Mouse (Mus musculus) liver, adult 2 months (tissue): ENCODE measurements around the gene Prmt9.

ENCODE experiments used
- CTCF ChIP-seq: fragments of 200-500 bp; IDR thresholded peaks from 2 replicates; pipeline ENCODE4 v1.5.1; 2011; ENCODE audit warnings: low read depth, low read length, control low read depth
- POLR2A ChIP-seq: fragments of 200-500 bp; IDR thresholded peaks from 2 replicates; pipeline ENCODE4 v1.6.1; 2011; ENCODE audit warnings: low read length, control low read depth; ENCODE audit not compliant: insufficient read depth; ENCODE audit errors: extremely low read depth

DNA sequence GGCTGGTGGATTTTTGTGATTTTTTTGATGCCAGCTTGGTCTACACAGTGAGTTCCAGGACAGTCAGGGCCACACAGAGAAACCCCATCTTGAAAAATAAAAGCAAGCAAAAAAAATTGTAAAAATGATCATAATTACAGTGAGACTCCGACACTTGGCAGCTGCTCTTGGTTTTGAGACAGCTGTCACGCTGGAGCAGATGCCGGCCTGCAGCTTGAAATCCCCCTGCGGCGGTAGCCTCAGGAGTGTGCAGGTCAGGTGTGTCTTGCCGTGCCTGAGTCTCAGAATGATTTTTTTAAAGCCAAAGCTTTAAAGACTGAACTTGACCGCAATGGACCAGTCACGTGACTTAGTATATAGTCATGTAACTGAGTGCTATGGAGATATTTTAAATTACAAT, 23.1 kb upstream of the Prmt9 start:
- no peak for TF ChIP-seq CTCF
- no peak for TF ChIP-seq POLR2A
